22 mouse cellular contexts compared by ENCODE assay signal in the genomic region with DNA sequence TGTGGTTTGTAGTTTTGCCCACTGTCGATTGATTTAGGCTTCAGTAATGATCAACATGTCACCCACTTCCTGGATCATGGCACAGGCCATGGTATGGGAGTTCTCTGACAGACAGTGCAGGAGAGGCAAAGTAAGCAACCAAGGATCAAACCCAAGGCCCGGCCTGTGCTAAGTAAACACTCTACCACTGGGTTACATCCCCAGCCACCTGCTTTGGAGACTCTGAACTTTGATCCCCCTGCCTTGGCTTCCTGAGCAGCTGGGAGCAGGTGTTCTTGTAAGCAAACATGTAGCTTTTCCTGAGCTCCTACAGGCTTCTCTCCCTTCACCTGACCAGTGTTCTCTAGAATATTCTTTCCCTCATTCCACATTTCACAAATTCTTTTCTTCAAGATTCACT.
"Had no signal": no experiment of that assay in that cellular context is flagged by ENCODE, and none has a peak within 500 bp of the region (broad histone marks: within the 10 kb centered on the region; RNA-seq: fewer than 3 reads in every experiment).

No protein-coding gene starts in this region.

- H3K4me3 ChIP-seq: layer of hippocampus, adult 2 months; left cerebral cortex, adult 2 months; limb, embryonic 15.5 days; liver, embryonic 12.5 days; liver, embryonic 15.5 days; lung, embryonic 15.5 days had no signal

- H3K9ac ChIP-seq: limb, embryonic 12.5 days; limb, embryonic 15.5 days; liver, embryonic 12.5 days; liver, embryonic 15.5 days; lung, embryonic 15.5 days had no signal

- ATAC-seq: liver, embryonic 12.5 days had no signal

- H3K4me2 ChIP-seq: limb, embryonic 15.5 days; liver, embryonic 15.5 days had no signal

- H3K9me3 ChIP-seq: limb, embryonic 12.5 days; limb, embryonic 15.5 days; liver, embryonic 12.5 days; liver, embryonic 15.5 days; lung, embryonic 15.5 days had no signal

- H3K36me3 ChIP-seq: limb, embryonic 12.5 days; limb, embryonic 15.5 days; liver, embryonic 12.5 days; liver, embryonic 15.5 days; lung, embryonic 15.5 days had no signal

- H3K27ac ChIP-seq: layer of hippocampus, adult 2 months; left cerebral cortex, adult 2 months; limb, embryonic 12.5 days; limb, embryonic 15.5 days; liver, embryonic 12.5 days; liver, embryonic 15.5 days; lung, embryonic 15.5 days had no signal

- DNase-seq: kidney, adult 11 months; kidney, adult 9 months; kidney, postnatal 25 days; layer of hippocampus, postnatal 36 days; lung, adult 18-20 months; lung, postnatal 10 days; lung, postnatal 4 days; midbrain, embryonic 14.5 days; right cerebral cortex, adult 18-20 months; right cerebral cortex, postnatal 14 days; right cerebral cortex, postnatal 4 days; spleen, adult 18-20 months; thymus, adult 2 months; thymus, postnatal 14 days; thymus, postnatal 4 days had no signal
